Mouse (Mus musculus) stomach, embryonic 15.5 days (tissue): ENCODE measurements at regions not wholly inside any gene's neighbourhood (a gene's known extent, or its start where the extent isn't known, plus 50 kb on each side); places are given as distances from the start of the nearest gene placed in this dataset.

Experiments used
- ATAC-seq: fragments of 200-750 bp; cut with Nextera tagmentation; 2 replicates; pipeline ENCODE4 v1.8.0; 2017; ENCODE audit warnings: low read depth, moderate number of reproducible peaks, moderate TSS enrichment; ENCODE audit not compliant: insufficient read depth, low FRiP score
- H3K27ac ChIP-seq: fragments of 300-500 bp; sonication (generic); 2 replicates; pipeline ENCODE4 v1.5.1; 2015; ENCODE audit warnings: mild to moderate bottlenecking, inconsistent platforms
- H3K27me3 ChIP-seq: fragments of 300-500 bp; sonication (generic); replicated peaks from 2 replicates; pipeline ENCODE4 v1.6.1; 2015; ENCODE audit warnings: inconsistent platforms
- H3K36me3 ChIP-seq: fragments of 300-500 bp; sonication (generic); 2 replicates; pipeline ENCODE4 v1.6.1; 2015; ENCODE audit warnings: inconsistent platforms
- H3K4me1 ChIP-seq: fragments of 300-500 bp; sonication (generic); 2 replicates; pipeline ENCODE4 v1.6.1; 2015; ENCODE audit warnings: inconsistent platforms
- H3K4me2 ChIP-seq: fragments of 300-500 bp; sonication (generic); 2 replicates; pipeline ENCODE4 v1.6.1; 2015; ENCODE audit warnings: mild to moderate bottlenecking, inconsistent platforms
- H3K4me3 ChIP-seq: fragments of 300-500 bp; sonication (generic); replicated peaks from 2 replicates; pipeline ENCODE4 v1.5.1; 2015; ENCODE audit warnings: inconsistent platforms
- H3K9ac ChIP-seq: fragments of 300-500 bp; sonication (generic); 2 replicates; pipeline ENCODE4 v1.6.1; 2015; ENCODE audit warnings: inconsistent platforms
- H3K9me3 ChIP-seq: fragments of 300-500 bp; sonication (generic); 2 replicates; pipeline ENCODE4 v1.6.1; 2016; ENCODE audit warnings: inconsistent platforms
- WGBS: fragments of 180-500 bp; shearing (Covaris S2); methylation state at CpG from one replicate; pipeline ENCODE4 v1.1.7; 2015; 5-methylcytosine and 5-hydroxymethylcytosine counted together

- no peak for ATAC-seq
- Histone ChIP-seq H3K36me3 (no peaks in the 10 kb centered on the region), H3K4me2 (no peak overlapping the region), H3K9me3 (no peaks in the 10 kb centered on the region), H3K4me1 (no peaks in the 10 kb centered on the region), H3K27me3 (no peaks in the 10 kb centered on the region), H3K27ac (no peak overlapping the region), H3K4me3 (no peak overlapping the region), H3K9ac (no peak overlapping the region)
- 51% methylated on average over 3 of the region's 3 CpGs for WGBS
Measured at GRCm38 (mm10) chr17:88336140-88336769, 104.3 kb upstream of the Foxn2 start.

- 72% methylated on average over 8 of the region's 8 CpGs for WGBS
- no peak overlapping the region for H3K9ac ChIP-seq
- no peaks in the 10 kb centered on the region for H3K9me3 ChIP-seq
- no peaks in the 10 kb centered on the region for H3K27me3 ChIP-seq
- H3K4me3 ChIP-seq: no peak overlapping the region
- no peak overlapping the region for H3K4me2 ChIP-seq
- H3K4me1 ChIP-seq: no peaks in the 10 kb centered on the region
- no peak overlapping the region for H3K27ac ChIP-seq
- ATAC-seq: no peak
- no peaks in the 10 kb centered on the region for H3K36me3 ChIP-seq
Measured at GRCm38 (mm10) chr17:88337649-88338404, 102.7 kb upstream of the Foxn2 start.

GRCm38 (mm10) chr17:88341141-88341540, 99.4 kb upstream of the Foxn2 start:
- no peaks in the 10 kb centered on the region for H3K36me3 ChIP-seq
- no peak for ATAC-seq
- H3K4me3 ChIP-seq: no peak overlapping the region
- H3K27me3 ChIP-seq: no peaks in the 10 kb centered on the region
- no peaks in the 10 kb centered on the region for H3K9me3 ChIP-seq
- no peak overlapping the region for H3K27ac ChIP-seq
- no peak overlapping the region for H3K4me2 ChIP-seq
- H3K9ac ChIP-seq: no peak overlapping the region
- 49% methylated on average over 5 of the region's 5 CpGs for WGBS
- H3K4me1 ChIP-seq: no peaks in the 10 kb centered on the region

- WGBS: 64% methylated on average over 5 of the region's 5 CpGs
- H3K9ac ChIP-seq: no peak overlapping the region
- no peak for ATAC-seq
- H3K4me1 ChIP-seq: no peaks in the 10 kb centered on the region
- H3K9me3 ChIP-seq: no peaks in the 10 kb centered on the region
- no peak overlapping the region for H3K27ac ChIP-seq
- no peak overlapping the region for H3K4me3 ChIP-seq
- no peaks in the 10 kb centered on the region for H3K27me3 ChIP-seq
- no peaks in the 10 kb centered on the region for H3K36me3 ChIP-seq
- no peak overlapping the region for H3K4me2 ChIP-seq
Measured at GRCm38 (mm10) chr17:88341599-88341998, 98.9 kb upstream of the Foxn2 start.

GRCm38 (mm10) chr17:88343091-88343783, 97.3 kb upstream of the Foxn2 start:
- no peaks in the 10 kb centered on the region for H3K4me1 ChIP-seq
- H3K4me2 ChIP-seq: no peak overlapping the region
- H3K9ac ChIP-seq: no peak overlapping the region
- H3K27ac ChIP-seq: no peak overlapping the region
- ATAC-seq: no peak
- WGBS: 73% methylated on average over 17 of the region's 17 CpGs
- H3K4me3 ChIP-seq: no peak overlapping the region
- no peaks in the 10 kb centered on the region for H3K36me3 ChIP-seq
- H3K27me3 ChIP-seq: no peaks in the 10 kb centered on the region
- no peaks in the 10 kb centered on the region for H3K9me3 ChIP-seq

GRCm38 (mm10) chr17:88345433-88345832, 95.1 kb upstream of the Foxn2 start:
- WGBS: 82% methylated on average over 9 of the region's 9 CpGs
- no peak overlapping the region for H3K4me2 ChIP-seq
- no peaks in the 10 kb centered on the region for H3K9me3 ChIP-seq
- no peak overlapping the region for H3K9ac ChIP-seq
- no peak for ATAC-seq
- no peak overlapping the region for H3K4me3 ChIP-seq
- no peak overlapping the region for H3K27ac ChIP-seq
- H3K4me1 ChIP-seq: no peaks in the 10 kb centered on the region
- no peaks in the 10 kb centered on the region for H3K27me3 ChIP-seq
- no peaks in the 10 kb centered on the region for H3K36me3 ChIP-seq

GRCm38 (mm10) chr17:88346896-88347295, 93.6 kb upstream of the Foxn2 start:
- H3K4me2 ChIP-seq: no peak overlapping the region
- H3K9ac ChIP-seq: no peak overlapping the region
- no peaks in the 10 kb centered on the region for H3K4me1 ChIP-seq
- no peak overlapping the region for H3K4me3 ChIP-seq
- no peak for ATAC-seq
- no peaks in the 10 kb centered on the region for H3K36me3 ChIP-seq
- 66% methylated on average over 3 of the region's 3 CpGs for WGBS
- no peaks in the 10 kb centered on the region for H3K27me3 ChIP-seq
- H3K27ac ChIP-seq: no peak overlapping the region
- no peaks in the 10 kb centered on the region for H3K9me3 ChIP-seq

GRCm38 (mm10) chr17:88349825-88350460, 90.6 kb upstream of the Foxn2 start:
- ATAC-seq: no peak
- no peak overlapping the region for H3K4me2 ChIP-seq
- H3K36me3 ChIP-seq: no peaks in the 10 kb centered on the region
- WGBS: 84% methylated on average over 5 of the region's 5 CpGs
- H3K9me3 ChIP-seq: no peaks in the 10 kb centered on the region
- no peak overlapping the region for H3K9ac ChIP-seq
- H3K4me1 ChIP-seq: no peaks in the 10 kb centered on the region
- no peaks in the 10 kb centered on the region for H3K27me3 ChIP-seq
- H3K27ac ChIP-seq: no peak overlapping the region
- H3K4me3 ChIP-seq: no peak overlapping the region

GRCm38 (mm10) chr17:88350986-88351385, 89.5 kb upstream of the Foxn2 start:
- H3K9me3 ChIP-seq: no peaks in the 10 kb centered on the region
- no peak overlapping the region for H3K4me2 ChIP-seq
- H3K27ac ChIP-seq: no peak overlapping the region
- no peaks in the 10 kb centered on the region for H3K36me3 ChIP-seq
- no peaks in the 10 kb centered on the region for H3K4me1 ChIP-seq
- no peaks in the 10 kb centered on the region for H3K27me3 ChIP-seq
- no peak overlapping the region for H3K4me3 ChIP-seq
- ATAC-seq: no peak
- WGBS: 72% methylated on average over 5 of the region's 5 CpGs
- no peak overlapping the region for H3K9ac ChIP-seq

- no peaks in the 10 kb centered on the region for H3K27me3 ChIP-seq
- H3K4me1 ChIP-seq: no peaks in the 10 kb centered on the region
- no peak for ATAC-seq
- no peak overlapping the region for H3K9ac ChIP-seq
- no peaks in the 10 kb centered on the region for H3K9me3 ChIP-seq
- no peaks in the 10 kb centered on the region for H3K36me3 ChIP-seq
- H3K27ac ChIP-seq: no peak overlapping the region
- H3K4me3 ChIP-seq: no peak overlapping the region
- no peak overlapping the region for H3K4me2 ChIP-seq
Measured at GRCm38 (mm10) chr17:88352960-88353359, 87.6 kb upstream of the Foxn2 start.

- no peak overlapping the region for H3K4me3 ChIP-seq
- 73% methylated on average over 2 of the region's 2 CpGs for WGBS
- no peak overlapping the region for H3K9ac ChIP-seq
- no peaks in the 10 kb centered on the region for H3K9me3 ChIP-seq
- no peak overlapping the region for H3K27ac ChIP-seq
- H3K36me3 ChIP-seq: no peaks in the 10 kb centered on the region
- no peaks in the 10 kb centered on the region for H3K4me1 ChIP-seq
- ATAC-seq: no peak
- no peaks in the 10 kb centered on the region for H3K27me3 ChIP-seq
- H3K4me2 ChIP-seq: no peak overlapping the region
Measured at GRCm38 (mm10) chr17:88361161-88361560, 79.3 kb upstream of the Foxn2 start.

- no peak overlapping the region for H3K9ac ChIP-seq
- H3K4me3 ChIP-seq: no peak overlapping the region
- ATAC-seq: no peak
- 85% methylated on average over 11 of the region's 11 CpGs for WGBS
- no peaks in the 10 kb centered on the region for H3K9me3 ChIP-seq
- H3K4me1 ChIP-seq: no peaks in the 10 kb centered on the region
- no peak overlapping the region for H3K27ac ChIP-seq
- no peaks in the 10 kb centered on the region for H3K36me3 ChIP-seq
- H3K4me2 ChIP-seq: no peak overlapping the region
- H3K27me3 ChIP-seq: no peaks in the 10 kb centered on the region
Measured at GRCm38 (mm10) chr17:88362404-88362803, 78.1 kb upstream of the Foxn2 start.
